18 mouse cellular contexts compared by ENCODE assay signal in the genomic region with DNA sequence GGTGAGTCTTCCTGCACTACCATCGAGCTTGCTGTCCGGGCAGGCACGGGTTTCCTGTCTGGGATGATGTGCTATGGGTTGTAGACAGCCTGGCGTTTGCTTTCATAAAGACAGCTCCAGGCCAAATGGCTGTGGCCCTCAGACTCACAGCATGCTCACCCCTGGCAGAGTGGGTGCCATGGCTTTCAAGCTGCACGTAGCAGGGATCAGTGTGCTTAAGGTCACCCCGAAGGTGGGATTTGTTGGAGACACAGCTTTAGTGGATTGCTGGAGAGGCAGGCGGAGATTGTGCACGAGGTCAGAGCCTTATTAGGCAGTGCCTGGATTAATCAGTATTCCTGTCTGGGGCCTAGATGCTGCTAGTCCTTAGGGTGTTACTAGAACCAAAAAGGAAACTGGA. TPM values are rescaled to one million over a fixed set of nuclear protein-coding genes. Genes with fewer than 3 reads are reported as not detected.
A peak's percentile ranks its signal among the peaks of the same experiment; 100 is the strongest.
DNase-seq lines count a peak whose midpoint lies in the region; ATAC-seq lines count a peak whose summit lies in the region.
"Had no signal": no experiment of that assay in that cellular context is flagged by ENCODE, and none has a peak within 500 bp of the region (broad histone marks: within the 10 kb centered on the region; RNA-seq: fewer than 3 reads in every experiment).

No protein-coding gene starts in this region.

- DNase-seq in heart, adult 18-20 months: no peak
- no peak for DNase-seq in lung, postnatal 14 days
- peak; percentile 55 for DNase-seq in retina, postnatal 1 day
- no peak for DNase-seq in adrenal gland, adult 2 months
- no peak for DNase-seq in MN1 (ENCODE audit: low spot score)
- DNase-seq: cerebellum, adult 9-10 months; gastrocnemius, postnatal 25 days; kidney, postnatal 25 days; lung, adult 2 months had no signal

- H3K4me1 ChIP-seq in heart, embryonic 13.5 days: peaks cover 22% of the 10 kb centered on the region
- H3K4me1 ChIP-seq in lung, embryonic 16.5 days (replicated peaks; ENCODE audit: control insufficient read depth, insufficient read depth, low read length): peaks cover 26% of the 10 kb centered on the region
- H3K4me1 ChIP-seq in forebrain, embryonic 12.5 days: peaks cover 23% of the 10 kb centered on the region

- WGBS in heart, embryonic 13.5 days: 57% methylated on average over 8 of the region's 8 CpGs
- 60% methylated on average over 8 of the region's 8 CpGs for WGBS in lung, embryonic 16.5 days
- 92% methylated on average over 8 of the region's 8 CpGs for WGBS in forebrain, embryonic 12.5 days

- H3K27ac ChIP-seq in heart, embryonic 13.5 days (replicated peaks): 0 out of 2 replicates have a peak overlapping the region, but pooled peaks have one; percentile 49
- H3K27ac ChIP-seq in lung, embryonic 16.5 days (ENCODE audit: low read length): peak overlapping the region; percentile 68
- H3K27ac ChIP-seq in forebrain, embryonic 12.5 days: peak overlapping the region; percentile 78
- H3K27ac ChIP-seq: neural tube, embryonic 12.5 days had no signal

- H3K27me3 ChIP-seq in heart, embryonic 13.5 days (replicated peaks): no peaks in the 10 kb centered on the region
- H3K27me3 ChIP-seq in lung, embryonic 16.5 days (ENCODE audit: control insufficient read depth, insufficient read depth, low read depth, low read length): no peaks in the 10 kb centered on the region
- no peaks in the 10 kb centered on the region for H3K27me3 ChIP-seq in forebrain, embryonic 12.5 days
- H3K27me3 ChIP-seq: neural tube, embryonic 12.5 days had no signal

- no peak overlapping the region for H3K4me2 ChIP-seq in heart, embryonic 13.5 days
- H3K4me2 ChIP-seq in lung, embryonic 16.5 days (ENCODE audit: low read depth, low read length): no peak overlapping the region
- H3K4me2 ChIP-seq in forebrain, embryonic 12.5 days: no peak overlapping the region
- H3K4me2 ChIP-seq: midbrain, embryonic 13.5 days; neural tube, embryonic 12.5 days had no signal

- ATAC-seq in heart, embryonic 13.5 days (ENCODE audit: extremely low read depth, insufficient number of reproducible peaks, low FRiP score, low TSS enrichment): no peak
- ATAC-seq in lung, embryonic 16.5 days (ENCODE audit: low read depth): no peak
- ATAC-seq in forebrain, embryonic 12.5 days (ENCODE audit: low FRiP score): no peak

- H3K9me3 ChIP-seq in heart, embryonic 13.5 days: peaks cover 6% of the 10 kb centered on the region; the same call in 1 of the 2 replicates
- H3K9me3 ChIP-seq in lung, embryonic 16.5 days (ENCODE audit: control insufficient read depth, low read length): peaks cover 5% of the 10 kb centered on the region; the same call in 1 of the 2 replicates
- H3K9me3 ChIP-seq in forebrain, embryonic 12.5 days: 0 out of 2 replicates have a peak, but pooled peaks cover 4% of the 10 kb centered on the region

- peaks cover 55% of the 10 kb centered on the region for H3K36me3 ChIP-seq in heart, embryonic 13.5 days
- peaks cover 14% of the 10 kb centered on the region for H3K36me3 ChIP-seq in lung, embryonic 16.5 days (ENCODE audit: control insufficient read depth, insufficient read depth, low read length)
- peaks cover 43% of the 10 kb centered on the region for H3K36me3 ChIP-seq in forebrain, embryonic 12.5 days (replicated peaks)

- 0 out of 2 replicates have a peak overlapping the region, but pooled peaks have one; percentile 12 for H3K9ac ChIP-seq in heart, embryonic 13.5 days
- peak overlapping the region; percentile 18; the same call in 1 of the 2 replicates for H3K9ac ChIP-seq in lung, embryonic 16.5 days (ENCODE audit: low read length)
- H3K9ac ChIP-seq in forebrain, embryonic 12.5 days: no peak overlapping the region
- H3K9ac ChIP-seq: midbrain, embryonic 13.5 days; neural tube, embryonic 12.5 days had no signal

- no peak overlapping the region for H3K4me3 ChIP-seq in heart, embryonic 13.5 days
- no peak overlapping the region for H3K4me3 ChIP-seq in lung, embryonic 16.5 days (ENCODE audit: low read length)
- no peak overlapping the region for H3K4me3 ChIP-seq in forebrain, embryonic 12.5 days (replicated peaks)
- H3K4me3 ChIP-seq: midbrain, embryonic 13.5 days; neural tube, embryonic 12.5 days had no signal

RNA-seq across cellular contexts. Expression of gene Ift122, which starts 37.3 kb away (rescaled TPM):
- 21.2 and 21.4 TPM in 2 replicates for polyA plus RNA-seq in heart, embryonic 13.5 days (2015; fragmentation: Nextera tagmentation; extraction: Ambion mirVana)
- total RNA-seq in heart, adult 18-20 months (2021): 1 to 10 TPM; 6.5 to 7.4 TPM
- 23.4 and 23.5 TPM in 2 replicates for polyA plus RNA-seq in lung, embryonic 16.5 days (2015; fragmentation: Nextera tagmentation; extraction: Ambion mirVana)
- 29.9 and 30.5 TPM in 2 replicates for polyA plus RNA-seq in forebrain, embryonic 12.5 days (2016; fragmentation: Nextera tagmentation; extraction: Ambion mirVana)
- 10 to 100 TPM; 16.1 to 17.6 TPM for total RNA-seq in adrenal gland, adult 2 months (2021)
- polyA plus RNA-seq in adrenal gland, adult 2 months (2012; rRNA removed): 14.0 and 16.5 TPM in 2 replicates

RNA-seq across cellular contexts. Expression of gene Mbd4, which starts 37.4 kb away (rescaled TPM):
- 8.7 and 10.4 TPM in 2 replicates for polyA plus RNA-seq in heart, embryonic 13.5 days (2015; fragmentation: Nextera tagmentation; extraction: Ambion mirVana)
- 1 to 10 TPM in 1 of 2 experiments, under 1 TPM in 1; 0.79 to 1.1 TPM for total RNA-seq in heart, adult 18-20 months (2021)
- polyA plus RNA-seq in lung, embryonic 16.5 days (2015; fragmentation: Nextera tagmentation; extraction: Ambion mirVana): 22.4 and 23.5 TPM in 2 replicates
- polyA plus RNA-seq in forebrain, embryonic 12.5 days (2016; fragmentation: Nextera tagmentation; extraction: Ambion mirVana): 28.7 TPM in 2 replicates
- total RNA-seq in adrenal gland, adult 2 months (2021): 1 to 10 TPM; 1.9 to 2.7 TPM
- 0.49 and 0.65 TPM in 2 replicates for polyA plus RNA-seq in adrenal gland, adult 2 months (2012; rRNA removed)

RNA-seq across cellular contexts. Expression of gene Rho, which starts 40.9 kb away (rescaled TPM):
- 0.08 TPM in 1 of 2 replicates, not detected in the other for polyA plus RNA-seq in heart, embryonic 13.5 days (2015; fragmentation: Nextera tagmentation; extraction: Ambion mirVana)
- not detected for total RNA-seq in heart, adult 18-20 months (2021)
- 0.08 and 0.16 TPM in 2 replicates for polyA plus RNA-seq in lung, embryonic 16.5 days (2015; fragmentation: Nextera tagmentation; extraction: Ambion mirVana)
- 0.43 TPM in 1 of 2 replicates, not detected in the other for polyA plus RNA-seq in forebrain, embryonic 12.5 days (2016; fragmentation: Nextera tagmentation; extraction: Ambion mirVana)
- total RNA-seq in adrenal gland, adult 2 months (2021): under 1 TPM; 0.52 to 0.95 TPM
- polyA plus RNA-seq in adrenal gland, adult 2 months (2012; rRNA removed): 2.2 and 3.4 TPM in 2 replicates
- total RNA-seq: MEL had no signal

RNA-seq across cellular contexts. Expression of gene Efcab12, which starts 52.4 kb away (rescaled TPM):
- polyA plus RNA-seq in heart, embryonic 13.5 days (2015; fragmentation: Nextera tagmentation; extraction: Ambion mirVana): 0.46 and 0.53 TPM in 2 replicates
- total RNA-seq in heart, adult 18-20 months (2021): under 1 TPM; 0.27 to 0.54 TPM
- 1.8 and 2.1 TPM in 2 replicates for polyA plus RNA-seq in lung, embryonic 16.5 days (2015; fragmentation: Nextera tagmentation; extraction: Ambion mirVana)
- polyA plus RNA-seq in forebrain, embryonic 12.5 days (2016; fragmentation: Nextera tagmentation; extraction: Ambion mirVana): 1.7 and 2.3 TPM in 2 replicates
- under 1 TPM; 0.66 to 0.75 TPM for total RNA-seq in adrenal gland, adult 2 months (2021)
- 0.06 and 0.13 TPM in 2 replicates for polyA plus RNA-seq in adrenal gland, adult 2 months (2012; rRNA removed)
- total RNA-seq: MEL had no signal

RNA-seq across cellular contexts. Expression of gene H1foo, which starts 54.1 kb away (rescaled TPM):
- polyA plus RNA-seq in heart, embryonic 13.5 days (2015; fragmentation: Nextera tagmentation; extraction: Ambion mirVana): not detected in 2 replicates
- total RNA-seq in heart, adult 18-20 months (2021): not detected
- not detected in 2 replicates for polyA plus RNA-seq in lung, embryonic 16.5 days (2015; fragmentation: Nextera tagmentation; extraction: Ambion mirVana)
- polyA plus RNA-seq in forebrain, embryonic 12.5 days (2016; fragmentation: Nextera tagmentation; extraction: Ambion mirVana): not detected in 2 replicates
- not detected for total RNA-seq in adrenal gland, adult 2 months (2021)
- not detected in 2 replicates for polyA plus RNA-seq in adrenal gland, adult 2 months (2012; rRNA removed)
- total RNA-seq: gastrocnemius, postnatal 25 days; left cerebral cortex, adult 18-20 months; MEL had no signal
- polyA plus RNA-seq: limb, embryonic 14.5 days; lung, adult 2 months; midbrain, embryonic 13.5 days; neural tube, embryonic 12.5 days; testis, adult 2 months had no signal
